Mouse (Mus musculus) myocyte (in vitro differentiated cells): ENCODE results near the gene Hist1h2bf. TPM values are rescaled to one million over a fixed set of nuclear protein-coding genes. Genes with fewer than 3 reads are reported as not detected.

Experiments used
- H3K27me3 ChIP-seq: one replicate; pipeline ENCODE4 v1.6.1; 2011; ENCODE audit not compliant: control insufficient read depth, insufficient read depth, insufficient read length
- H3K36me3 ChIP-seq: one replicate; pipeline ENCODE4 v1.6.1; 2011; ENCODE audit not compliant: control insufficient read depth, insufficient read depth
- H3K4me2 ChIP-seq: one replicate; pipeline ENCODE4 v1.6.1; 2011; ENCODE audit warnings: low read depth, control low read depth
- H3K4me3 ChIP-seq: one replicate; pipeline ENCODE4 v1.5.1; 2011; ENCODE audit warnings: mild to moderate bottlenecking, control low read depth, moderate library complexity
- H3K79me2 ChIP-seq: one replicate; pipeline ENCODE4 v1.6.1; 2011; ENCODE audit not compliant: control insufficient read depth, insufficient read depth
- H3ac ChIP-seq: one replicate; pipeline ENCODE4 v1.6.1; 2011; ENCODE audit not compliant: control insufficient read depth, insufficient read length
- CEBPB ChIP-seq: IDR thresholded peaks from 2 replicates; pipeline ENCODE4 v1.6.1; 2011; ENCODE audit warnings: mild to moderate bottlenecking, moderate library complexity; ENCODE audit not compliant: poor library complexity, insufficient read depth, severe bottlenecking
- E2F4 ChIP-seq: IDR thresholded peaks from one replicate; pipeline ENCODE4 v1.6.1; 2011; ENCODE audit warnings: mild to moderate bottlenecking, control low read depth, moderate library complexity; ENCODE audit not compliant: insufficient read depth
- MAX ChIP-seq: IDR thresholded peaks from one replicate; pipeline ENCODE4 v1.6.1; 2011; ENCODE audit warnings: low read depth, mild to moderate bottlenecking, control low read depth
- MYOD1 ChIP-seq, 3 experiments: IDR thresholded peaks; one replicate each; pipeline ENCODE4 v1.6.1; 2011; ENCODE audit warnings: control low read depth in 2 of 3, low read depth in 2 of 3, mild to moderate bottlenecking in 2 of 3, moderate library complexity in 1 of 3; ENCODE audit not compliant: insufficient read length in 2 of 3, control insufficient read depth in 1 of 3
- MYOG ChIP-seq, 3 experiments: IDR thresholded peaks; one replicate each; pipeline ENCODE4 v1.6.1; 2011; ENCODE audit warnings: control low read depth in 2 of 3, low read depth in 2 of 3, mild to moderate bottlenecking in 2 of 3; ENCODE audit not compliant: insufficient read length in 2 of 3, control insufficient read depth in 1 of 3, insufficient read depth in 1 of 3
- POLR2A ChIP-seq: IDR thresholded peaks from one replicate; pipeline ENCODE4 v1.6.1; 2011; ENCODE audit warnings: low read depth, mild to moderate bottlenecking, control low read depth, moderate library complexity; ENCODE audit not compliant: insufficient read length
- POLR2AphosphoS2 ChIP-seq: IDR thresholded peaks from one replicate; pipeline ENCODE4 v1.6.1; 2011; ENCODE audit warnings: low read depth, control low read depth; ENCODE audit not compliant: insufficient read length
- REST ChIP-seq: IDR thresholded peaks from one replicate; pipeline ENCODE4 v1.6.1; 2011; ENCODE audit warnings: mild to moderate bottlenecking, control low read depth, moderate library complexity; ENCODE audit not compliant: insufficient read depth, insufficient read length
- SRF ChIP-seq: IDR thresholded peaks from one replicate; pipeline ENCODE4 v1.6.1; 2011; ENCODE audit warnings: low read depth; ENCODE audit not compliant: control insufficient read depth, insufficient read length
- TCF12 ChIP-seq: IDR thresholded peaks from one replicate; pipeline ENCODE4 v1.6.1; 2011; ENCODE audit warnings: mild to moderate bottlenecking, control low read depth; ENCODE audit not compliant: poor library complexity, insufficient read depth, severe bottlenecking
- TCF3 ChIP-seq: IDR thresholded peaks from one replicate; pipeline ENCODE4 v1.6.1; 2011; ENCODE audit warnings: low read depth, control low read depth; ENCODE audit not compliant: insufficient read length
- USF1 ChIP-seq: IDR thresholded peaks from one replicate; pipeline ENCODE4 v1.6.1; 2011; ENCODE audit warnings: low read depth, mild to moderate bottlenecking, control low read depth, moderate library complexity
- polyA plus RNA-seq: library from polyadenylated mRNA; unstranded; fragments of >200 nt; fragmentation: generic; extraction: Trizol; gene quantifications from one replicate; pipeline ENCODE4 v1.2.1, GENCODE M21; 2012; ENCODE audit warnings: missing spikeins

The Hist1h2bf gene
- polyA plus RNA-seq, 1 experiment = 2.1 TPM

GRCm38 (mm10) chr13:23605052-23605451 is 31.1 kb upstream of the Hist1h2bf start:
- Histone ChIP-seq H3K4me3 (no peak overlapping the region), H3K27me3 (no peaks in the 10 kb centered on the region), H3K4me2 (no peak overlapping the region), H3K79me2 (no peaks in the 10 kb centered on the region), H3K36me3 (no peaks in the 10 kb centered on the region), H3ac (no peak overlapping the region)
- TF ChIP-seq TCF3 = no peak
- TF ChIP-seq MAX = no peak
- no peak for TF ChIP-seq SRF
- no peak for TF ChIP-seq REST
- TF ChIP-seq MYOG (IDR thresholded peaks at IDR 0.05; ENCODE audit: control insufficient read depth in 1 of 3, insufficient read depth in 1 of 3, insufficient read length in 2 of 3, low read depth in 2 of 3) = no peak
- TF ChIP-seq TCF12 = no peak
- TF ChIP-seq E2F4 = no peak
- no peak for TF ChIP-seq CEBPB
- TF ChIP-seq POLR2AphosphoS2 = no peak
- no peak for TF ChIP-seq MYOD1 (IDR thresholded peaks at IDR 0.05; ENCODE audit: control insufficient read depth in 1 of 3, insufficient read length in 2 of 3, low read depth in 2 of 3)
- TF ChIP-seq POLR2A = no peak
- TF ChIP-seq USF1 = no peak

GRCm38 (mm10) chr13:23604452-23604851 is 30.5 kb upstream of the Hist1h2bf start:
- TF ChIP-seq REST (no peak), TCF3 (no peak), MYOD1 (IDR thresholded peaks at IDR 0.05; ENCODE audit: control insufficient read depth in 1 of 3, insufficient read length in 2 of 3, low read depth in 2 of 3) (no peak), TCF12 (no peak), SRF (no peak), E2F4 (no peak), POLR2A (no peak)
- Histone ChIP-seq H3K79me2 (no peaks in the 10 kb centered on the region), H3K36me3 (no peaks in the 10 kb centered on the region), H3K4me3 (no peak overlapping the region), H3K27me3 (no peaks in the 10 kb centered on the region), H3K4me2 (no peak overlapping the region), H3ac (no peak overlapping the region)

- Histone ChIP-seq H3K4me3 (no peak overlapping the region), H3K4me2 (no peak overlapping the region), H3K27me3 (no peaks in the 10 kb centered on the region), H3K36me3 (no peaks in the 10 kb centered on the region), H3ac (no peak overlapping the region), H3K79me2 (no peaks in the 10 kb centered on the region)
- TF ChIP-seq SRF (no peak), POLR2A (no peak), MYOG (IDR thresholded peaks at IDR 0.05; ENCODE audit: control insufficient read depth in 1 of 3, insufficient read depth in 1 of 3, insufficient read length in 2 of 3, low read depth in 2 of 3) (no peak)
Measured at GRCm38 (mm10) chr13:23603182-23603699, 29.2 kb upstream of the Hist1h2bf start.

GRCm38 (mm10) chr13:23597957-23598356 is 24.0 kb upstream of the Hist1h2bf start:
- TF ChIP-seq TCF3 (no peak), USF1 (no peak), TCF12 (no peak), MYOD1 (IDR thresholded peaks at IDR 0.05; ENCODE audit: control insufficient read depth in 1 of 3, insufficient read length in 2 of 3, low read depth in 2 of 3) (no peak), CEBPB (no peak), E2F4 (no peak), POLR2AphosphoS2 (no peak)

GRCm38 (mm10) chr13:23595622-23596372 is 21.8 kb upstream of the Hist1h2bf start:
- no peaks in the 10 kb centered on the region for H3K27me3 ChIP-seq
- no peaks in the 10 kb centered on the region for H3K79me2 ChIP-seq
- no peak overlapping the region for H3ac ChIP-seq
- no peaks in the 10 kb centered on the region for H3K36me3 ChIP-seq
- no peak overlapping the region for H3K4me3 ChIP-seq
- H3K4me2 ChIP-seq = no peak overlapping the region
- TF ChIP-seq MYOD1 (IDR thresholded peaks at IDR 0.05; ENCODE audit: control insufficient read depth in 1 of 3, insufficient read length in 2 of 3, low read depth in 2 of 3) (no peak), REST (no peak), MAX (no peak)

More at GRCm38 (mm10) chr13:23597957-23598356, 24.0 kb upstream of the Hist1h2bf start:
- Histone ChIP-seq H3K36me3 (no peaks in the 10 kb centered on the region), H3K4me2 (no peak overlapping the region), H3K4me3 (no peak overlapping the region), H3ac (no peak overlapping the region), H3K27me3 (no peaks in the 10 kb centered on the region), H3K79me2 (no peaks in the 10 kb centered on the region)
